Mouse (Mus musculus): ENCODE measurements around the gene Gm20503. TPM values are rescaled to one million over a fixed set of nuclear protein-coding genes. Genes with fewer than 3 reads are reported as not detected.

Gene Gm20503
- polyA plus RNA-seq (2017; shearing (Covaris generic)): 6.6 TPM

DNA sequence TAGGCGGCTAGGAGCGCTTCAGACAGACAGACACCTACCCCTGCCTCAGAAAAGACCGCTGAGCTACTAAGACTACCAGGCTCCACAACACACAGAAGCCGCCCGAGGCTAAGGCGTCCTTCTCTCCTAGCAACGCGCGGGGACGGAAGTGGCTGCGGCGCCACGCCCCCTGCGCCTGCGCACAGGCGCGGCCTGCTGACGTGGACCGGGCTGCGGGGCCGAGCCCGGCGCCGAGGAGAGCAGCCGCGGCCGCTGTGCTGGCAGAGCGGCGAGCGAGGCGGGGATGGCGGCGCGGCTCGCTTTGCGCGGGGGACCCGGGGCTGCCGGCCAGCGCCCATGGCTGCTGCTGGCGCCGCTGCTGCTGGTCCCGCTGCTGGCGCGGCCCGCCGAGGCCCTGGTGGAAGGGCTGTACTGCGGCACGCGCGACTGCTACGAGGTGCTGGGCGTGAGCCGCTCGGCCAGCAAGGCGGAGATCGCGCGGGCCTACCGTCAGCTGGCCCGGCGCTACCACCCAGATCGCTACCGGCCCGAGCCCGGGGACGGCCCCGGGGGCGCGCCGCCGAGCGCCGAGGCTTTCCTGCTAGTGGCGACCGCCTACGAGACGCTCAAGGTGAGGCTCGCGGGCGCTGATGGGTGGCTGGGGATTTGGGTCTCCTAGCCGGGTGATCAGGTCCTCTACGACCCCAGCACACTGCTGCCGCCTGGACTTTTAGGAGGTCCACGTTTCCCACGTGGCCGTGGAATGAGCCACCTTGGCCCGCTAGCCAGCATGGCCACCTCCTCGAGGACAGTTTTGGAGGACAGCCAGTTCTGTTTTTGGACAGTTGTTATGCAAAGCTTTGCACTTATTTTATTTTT, at the start of gene Gm20503:
Gm20503 (plus strand) TSS at position 263 of the 858 bp plus-strand sequence.

DNA sequence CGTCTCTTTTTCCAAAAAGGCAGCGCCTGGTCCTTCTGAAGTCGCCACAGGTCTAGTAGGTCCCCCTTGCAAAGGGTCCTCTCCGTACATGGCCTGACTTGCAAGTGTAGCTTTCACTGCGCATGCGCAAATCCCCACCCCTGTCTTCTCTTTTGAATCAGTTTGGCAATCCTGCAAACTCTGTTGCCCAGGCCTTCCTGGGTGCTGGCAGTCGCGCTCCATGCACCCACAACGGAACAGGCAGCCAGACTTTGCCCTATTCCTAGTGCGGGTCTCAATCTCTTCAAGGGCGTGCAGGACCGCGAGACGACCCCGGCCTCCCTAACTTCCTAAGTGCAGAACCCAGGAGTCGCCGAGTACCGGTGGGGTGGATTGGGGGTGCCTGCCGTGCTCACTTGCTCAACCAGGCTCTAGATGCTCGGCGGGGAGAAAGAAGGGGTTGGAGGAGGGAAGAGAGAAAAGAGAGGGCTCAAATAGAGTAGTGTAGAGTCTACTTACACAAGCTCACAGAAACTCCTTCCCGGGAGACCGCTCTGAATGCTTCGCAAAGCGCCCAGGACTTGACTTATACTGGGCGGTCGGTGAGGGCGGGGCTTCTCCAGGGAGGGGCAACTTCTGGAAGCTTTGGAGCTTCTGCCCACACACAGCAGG, 16.3 kb upstream of the Gm20503 start, which contains the start of gene Ptgr1:
Ptgr1 (minus strand) TSS at position 580 of the 651 bp plus-strand sequence.

DNA sequence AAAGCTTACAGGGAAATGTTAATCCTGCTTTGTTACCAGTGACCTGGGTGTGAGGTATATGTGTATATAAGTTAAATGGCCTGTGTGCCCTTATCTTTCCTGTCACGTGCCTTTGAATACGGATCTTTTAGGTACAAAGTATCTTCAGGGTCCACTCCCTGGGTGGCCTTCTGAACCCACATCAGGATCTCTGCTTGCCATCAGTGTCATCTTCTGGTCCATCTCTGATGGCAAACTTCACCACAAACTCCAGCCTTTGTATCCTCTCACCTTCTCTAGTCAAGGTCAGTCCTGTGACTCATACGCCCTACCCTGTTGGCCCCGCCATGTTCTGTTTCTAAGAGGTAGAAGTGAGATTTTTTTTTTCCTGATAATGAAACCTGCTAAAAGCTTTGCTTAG, 8.2 kb upstream of the Gm20503 start, which contains the start of gene Dnajc25:
Dnajc25 (plus strand) TSS at position 301 of the 400 bp plus-strand sequence.

DNA sequence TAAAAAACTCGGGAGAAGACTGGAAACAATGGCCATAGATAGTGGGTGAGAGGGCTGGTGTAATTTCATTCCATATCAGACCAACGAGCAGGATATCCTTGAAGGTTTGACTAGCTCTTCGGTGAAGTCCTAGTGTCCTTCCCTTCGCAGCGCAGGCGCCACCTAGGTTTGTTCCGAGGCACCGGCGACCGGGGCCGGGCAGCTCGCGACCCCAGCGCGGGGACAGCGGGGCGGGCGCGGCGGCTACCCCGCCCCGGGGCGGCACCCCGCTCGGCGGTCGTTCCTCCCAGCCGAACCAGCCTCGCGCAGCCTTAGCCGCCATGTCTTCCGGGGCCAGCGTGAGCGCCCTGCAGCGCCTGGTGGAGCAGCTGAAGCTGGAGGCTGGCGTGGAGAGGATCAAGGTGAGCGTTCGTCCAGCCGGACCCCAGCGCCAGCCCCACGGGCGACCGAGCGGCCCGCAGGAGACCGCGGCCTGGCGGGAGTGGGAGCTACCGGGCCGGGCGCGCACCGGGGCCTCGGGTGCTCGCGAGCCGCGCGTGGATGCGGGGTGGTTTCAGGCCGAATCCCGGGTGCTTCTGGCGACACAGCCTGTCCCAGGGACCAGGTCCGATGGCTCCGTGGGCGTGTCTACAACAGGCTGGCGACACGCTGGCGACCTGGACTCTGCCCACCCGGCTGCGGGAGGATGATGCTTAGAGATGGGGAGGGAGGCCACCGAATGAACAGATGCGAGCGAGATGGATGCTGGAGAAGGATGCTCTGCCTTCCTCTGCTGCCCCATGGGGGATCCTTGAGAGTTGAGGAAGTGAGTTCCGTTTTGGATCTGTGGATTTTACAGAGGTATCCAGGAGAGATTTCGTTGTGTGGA, 32.1 kb downstream of the Gm20503 start, which contains the start of gene Gng10:
Gng10 (plus strand) TSS at position 171 of the 868 bp plus-strand sequence.

Other genes with a start within 250 kb of the Gm20503 start
- not detected for gene Olfr267, start 215.5 kb upstream of the Gm20503 start, polyA plus RNA-seq (2017; shearing (Covaris generic))
- gene Ecpas, start 90.5 kb upstream of the Gm20503 start, polyA plus RNA-seq (2017; shearing (Covaris generic)): 53.8 TPM
- not detected for gene Zkscan16, start 59.6 kb upstream of the Gm20503 start, polyA plus RNA-seq (2017; shearing (Covaris generic))
- not detected for gene Ptgr1, start 16.1 kb upstream of the Gm20503 start, polyA plus RNA-seq (2017; shearing (Covaris generic))
- 7.7 TPM for gene Dnajc25, start 8.1 kb upstream of the Gm20503 start, polyA plus RNA-seq (2017; shearing (Covaris generic))
- gene Gng10, start 31.9 kb downstream of the Gm20503 start, polyA plus RNA-seq (2017; shearing (Covaris generic)): 64.8 TPM
- gene AI481877, start 135.8 kb downstream of the Gm20503 start, polyA plus RNA-seq (2017; shearing (Covaris generic)): not detected
- gene Ugcg, start 186.0 kb downstream of the Gm20503 start, polyA plus RNA-seq (2017; shearing (Covaris generic)): 660 TPM

Data from naive thymus-derived CD4-positive, alpha-beta T cell, adult 5 months (primary cell).